Mouse (Mus musculus) liver, adult 2 months (tissue): Measurements from ENCODE around the gene Lclat1.

Experiments used
- CTCF ChIP-seq: fragments of 200-500 bp; IDR thresholded peaks from 2 replicates; pipeline ENCODE4 v1.5.1; 2011; ENCODE audit warnings: low read depth, low read length, control low read depth
- POLR2A ChIP-seq: fragments of 200-500 bp; IDR thresholded peaks from 2 replicates; pipeline ENCODE4 v1.6.1; 2011; ENCODE audit warnings: low read length, control low read depth; ENCODE audit not compliant: insufficient read depth; ENCODE audit errors: extremely low read depth

- no peak for TF ChIP-seq CTCF
- no peak for TF ChIP-seq POLR2A
These were observed 46.9 kb upstream of the Lclat1 start for GRCm38 (mm10) chr17:73060897-73061252.
